Mouse (Mus musculus) adrenal gland, postnatal 25 days (tissue): ENCODE data around the gene Dydc2. TPM values are rescaled to one million over a fixed set of nuclear protein-coding genes. Genes with fewer than 3 reads are reported as not detected.
"Not testable (repeated sequence)": the region's sequence is repeated elsewhere in the genome, so short reads cannot be mapped to it uniquely, and the experiment has no call there.

Experiments used
- DNase-seq: peaks from one replicate; pipeline ENCODE4 v3.0.0; 2021; ENCODE audit warnings: mixed read lengths
- long read RNA-seq: library from polyadenylated mRNA; stranded (forward); transcript quantifications from one replicate; pipeline ENCODE4 v2.0.0, GENCODE M21; 2021
- total RNA-seq: library from RNA; stranded (reverse); gene quantifications from 2 replicates; pipeline ENCODE4 v1.2.3, GENCODE M21; 2021

The Dydc2 gene
- total RNA-seq: 0.94 TPM in 1 of 2 replicates, not detected in the other
- long read RNA-seq, partial matches to known transcripts: 0 of 1 reads
- long read RNA-seq, other reads (novel, unspliced or antisense): 1 of 1 reads

DNA sequence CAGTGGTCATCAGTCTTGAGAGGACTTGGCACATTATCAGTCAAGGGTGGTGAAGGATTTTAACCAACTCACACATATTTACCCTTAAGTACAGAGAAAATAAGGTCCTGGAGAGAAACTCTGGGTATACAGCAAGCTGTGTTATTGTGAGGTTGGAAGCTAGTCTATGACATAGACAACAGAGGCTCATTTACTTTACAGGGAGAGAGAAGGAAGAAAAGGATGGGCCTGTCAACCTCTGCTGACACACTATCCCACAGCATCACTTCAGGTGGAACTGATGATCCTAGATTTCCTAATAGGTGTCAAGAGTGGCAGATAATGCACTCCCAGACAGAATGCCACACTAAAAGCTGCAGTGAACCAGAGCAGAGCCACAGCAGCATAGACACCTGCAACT, at the start of gene Dydc2:
Gene Dydc2, minus strand, starts transcription at position 101 of the 400 bp plus-strand sequence.
- no peak for DNase-seq

- no peak for DNase-seq
These were observed 47.3 kb upstream of the Dydc2 start for GRCm38 (mm10) chr14:41116271-41116670.

GRCm38 (mm10) chr14:41112944-41113343, 43.9 kb upstream of the Dydc2 start:
- no peak for DNase-seq

- DNase-seq: no peak
These were observed 42.1 kb upstream of the Dydc2 start for GRCm38 (mm10) chr14:41111031-41111668.

GRCm38 (mm10) chr14:41104853-41105444, 35.9 kb upstream of the Dydc2 start, which contains the start of gene Mat1a:
Mat1a (plus strand) TSS chr14:41105035.
- no peak for DNase-seq

GRCm38 (mm10) chr14:41102269-41102668, 33.3 kb upstream of the Dydc2 start:
- no peak for DNase-seq

DNA sequence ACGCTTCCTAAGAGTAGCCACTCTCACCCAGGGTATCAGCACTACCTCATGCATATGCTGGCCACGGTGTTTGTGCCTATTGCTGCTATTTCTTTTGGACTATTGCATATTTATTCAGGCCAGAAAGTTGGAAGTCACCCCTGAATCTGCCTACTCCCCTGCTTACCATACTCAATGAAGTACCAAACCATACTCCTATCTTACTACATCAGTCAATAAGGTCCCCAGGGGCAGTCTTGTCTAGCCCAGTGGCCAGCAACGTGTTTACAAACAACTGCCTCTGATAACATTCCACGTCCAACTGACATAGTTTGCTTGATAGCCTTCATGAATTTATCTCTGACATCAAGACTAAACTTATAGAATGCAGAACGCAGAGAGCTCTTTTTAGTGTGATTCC, 32.2 kb upstream of the Dydc2 start:
- no peak for DNase-seq

DNA sequence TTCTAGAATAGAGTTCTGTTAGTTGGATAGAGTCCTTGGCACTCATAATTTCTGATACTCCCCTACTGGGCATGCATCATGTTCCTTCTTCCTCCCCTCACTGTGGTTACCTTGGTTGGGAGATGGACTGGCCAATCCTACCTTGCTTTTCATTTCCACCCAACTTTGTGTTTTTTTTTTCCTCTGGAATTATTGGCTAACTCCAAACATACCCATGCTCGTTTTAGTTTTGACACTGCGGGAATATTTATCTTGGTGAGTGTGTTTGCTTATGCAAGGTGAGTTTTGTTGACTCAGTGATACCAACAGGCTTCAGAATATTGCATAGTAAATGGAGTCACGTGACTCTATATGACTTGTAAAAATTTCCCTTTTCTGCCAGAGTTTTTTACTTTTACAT, 31.7 kb upstream of the Dydc2 start:
- DNase-seq: no peak

DNA sequence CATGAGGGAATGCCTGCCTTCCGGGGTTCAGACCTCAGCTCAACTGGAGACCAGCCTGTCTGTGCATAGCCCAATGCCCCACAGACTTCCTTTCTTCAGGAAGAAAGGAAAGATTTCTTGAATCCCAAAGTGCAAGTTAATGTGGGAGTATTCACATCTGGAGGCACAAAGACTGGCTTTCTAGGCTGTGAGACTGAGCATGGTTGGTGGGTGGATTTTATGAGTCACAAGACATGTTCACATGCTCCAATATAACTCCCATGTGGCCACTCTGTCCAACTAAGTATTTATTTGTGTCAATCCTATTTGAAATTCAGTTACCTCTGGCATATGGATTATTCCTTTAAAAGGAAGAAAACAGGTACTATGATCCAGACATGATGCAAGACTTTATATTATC, 29.7 kb upstream of the Dydc2 start:
- DNase-seq: no peak

- no peak for DNase-seq
These were observed 27.4 kb upstream of the Dydc2 start for GRCm38 (mm10) chr14:41096296-41096860.

DNA sequence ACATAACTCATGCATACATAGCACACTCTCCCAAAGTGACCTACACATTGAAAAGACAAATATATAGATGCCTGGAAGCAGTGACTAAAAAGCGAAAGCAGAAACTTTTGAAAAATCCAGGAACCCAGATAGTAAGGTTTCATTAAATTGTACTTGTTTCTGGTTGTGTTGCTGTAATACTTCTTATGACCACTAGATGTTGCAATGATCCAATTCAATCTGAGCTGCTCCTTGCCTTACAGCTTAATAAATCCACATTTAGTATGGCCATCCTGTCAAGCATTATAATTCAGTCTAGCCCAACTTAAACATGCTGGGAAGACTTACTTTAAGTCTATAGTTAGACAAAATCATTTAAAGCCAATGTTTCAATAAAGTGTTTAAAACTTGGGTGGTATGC, 25.1 kb upstream of the Dydc2 start:
- DNase-seq: no peak

GRCm38 (mm10) chr14:41090777-41091176, 21.8 kb upstream of the Dydc2 start:
- peak; percentile 9 for DNase-seq

GRCm38 (mm10) chr14:41087509-41087908, 18.5 kb upstream of the Dydc2 start:
- peak; percentile 38 for DNase-seq

DNA sequence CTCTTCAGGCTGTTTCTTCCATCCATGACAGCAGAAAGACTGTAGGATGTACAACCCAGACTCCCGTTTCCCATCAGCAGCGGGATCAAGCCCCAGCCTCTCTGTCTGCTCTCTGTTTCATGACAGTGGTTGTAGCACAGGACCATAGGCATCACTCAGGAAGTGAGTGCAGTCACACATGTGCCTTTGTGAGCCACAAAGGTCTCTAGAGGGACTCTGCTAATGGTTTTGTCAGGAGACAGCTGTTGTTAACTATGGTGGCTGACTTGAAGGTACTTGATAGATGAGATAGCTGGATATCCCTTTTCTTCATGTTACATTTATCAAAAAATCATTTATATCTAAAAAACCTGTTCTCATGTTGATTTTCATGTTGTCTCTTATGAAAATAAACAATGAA, 13.4 kb upstream of the Dydc2 start:
- no peak for DNase-seq

DNA sequence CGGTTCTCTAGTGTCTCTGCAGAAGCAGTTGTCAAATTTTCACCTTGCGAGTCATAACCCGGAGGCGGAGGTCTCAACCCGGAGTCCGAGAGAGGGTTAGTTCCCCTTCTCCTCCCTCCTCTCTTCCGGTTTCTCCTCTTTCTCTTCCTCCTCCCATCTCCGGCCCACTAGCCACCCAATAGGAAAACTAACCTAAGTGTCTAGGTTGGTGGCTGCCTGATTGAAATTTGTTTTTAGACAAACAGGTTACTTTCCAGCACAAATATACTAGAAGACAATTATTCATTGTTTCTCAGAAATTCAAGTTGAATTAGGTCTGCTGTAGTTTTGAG, 3.9 kb upstream of the Dydc2 start:
- DNase-seq: no peak

DNA sequence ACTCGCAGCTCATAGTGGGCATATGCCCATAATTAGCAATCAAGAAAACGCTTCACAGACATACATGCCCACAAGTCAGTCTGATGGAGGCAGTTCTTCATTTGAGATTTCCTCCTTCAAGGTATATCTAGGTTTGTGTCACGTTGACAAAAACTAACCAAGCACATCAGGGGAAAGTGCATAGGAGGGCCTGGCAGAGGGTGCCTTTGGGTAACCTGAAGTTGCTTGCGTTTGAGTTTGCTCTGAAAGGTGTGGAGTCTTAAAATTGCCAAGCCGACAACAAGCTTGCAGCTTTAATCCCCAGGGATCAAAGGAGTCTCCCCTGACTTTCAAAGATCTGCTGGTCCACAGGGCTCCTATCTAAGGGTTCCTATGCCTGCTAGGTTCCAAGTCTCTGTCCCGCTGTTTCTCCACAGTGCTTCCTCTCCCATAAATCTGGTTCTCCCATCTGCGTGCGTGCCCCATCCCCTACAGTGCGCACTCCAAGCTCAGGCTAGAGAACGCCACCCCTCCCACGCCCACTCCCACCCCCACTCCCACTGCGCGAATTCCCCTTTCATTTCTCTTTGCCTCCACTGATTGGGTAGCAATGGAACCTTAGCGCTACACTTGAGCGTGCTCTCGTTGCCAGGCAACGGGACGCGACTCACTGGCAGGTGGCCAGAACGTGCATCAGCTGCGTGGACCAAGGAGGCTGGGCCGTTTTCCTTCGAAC, 3.4 kb upstream of the Dydc2 start, which contains the start of gene Dydc1:
Gene Dydc1, plus strand, starts transcription at position 683 of the 715 bp plus-strand sequence.
- peak; percentile 79 for DNase-seq

GRCm38 (mm10) chr14:41070343-41070742, 1.3 kb upstream of the Dydc2 start:
- no peak for DNase-seq

GRCm38 (mm10) chr14:41066416-41066815, 2.6 kb downstream of the Dydc2 start:
- DNase-seq: no peak

DNA sequence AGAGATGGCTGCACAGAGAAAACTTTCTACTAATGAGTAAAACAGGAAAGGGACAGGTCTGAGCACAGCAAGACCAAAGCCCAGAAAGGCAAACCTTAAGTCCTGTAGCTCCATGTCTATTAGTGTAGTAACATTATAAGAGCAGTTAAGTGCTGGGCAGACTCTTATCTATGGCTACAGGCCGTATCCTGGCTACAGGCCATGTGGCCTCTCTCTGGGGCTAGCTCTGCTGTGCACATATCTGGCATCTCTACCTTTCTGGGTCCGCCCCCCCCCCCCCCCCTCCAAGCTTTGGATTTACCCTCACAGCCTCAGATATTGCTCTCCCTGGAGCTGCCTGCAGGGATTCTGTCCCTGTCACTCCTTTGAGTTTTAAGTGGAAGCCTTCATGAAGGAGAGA, 3.8 kb downstream of the Dydc2 start:
- no peak for DNase-seq

DNA sequence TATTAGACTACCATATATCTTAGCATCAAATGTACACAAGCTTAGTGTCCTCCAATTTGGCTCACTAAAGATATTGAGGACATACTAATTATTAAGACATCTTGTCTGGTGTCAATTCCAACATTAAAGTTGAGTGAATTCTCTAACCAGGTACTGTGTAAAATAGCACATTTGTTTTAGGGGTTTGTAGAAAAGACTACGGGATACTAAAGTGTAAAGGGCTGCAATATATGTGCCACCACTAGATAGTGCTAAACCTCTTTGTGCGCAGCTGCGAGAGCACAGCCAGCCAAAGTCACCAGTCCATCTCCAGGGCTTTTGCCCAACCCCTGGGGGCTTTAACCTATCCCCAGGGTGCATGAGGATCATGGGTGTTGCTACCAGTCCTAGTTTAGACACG, 15.8 kb downstream of the Dydc2 start:
- not testable (repeated sequence) for DNase-seq

- peak; percentile 16 for DNase-seq
These were observed 16.5 kb downstream of the Dydc2 start for GRCm38 (mm10) chr14:41052481-41052880.

- no peak for DNase-seq
These were observed 18.5 kb downstream of the Dydc2 start for GRCm38 (mm10) chr14:41050471-41050870.

DNA sequence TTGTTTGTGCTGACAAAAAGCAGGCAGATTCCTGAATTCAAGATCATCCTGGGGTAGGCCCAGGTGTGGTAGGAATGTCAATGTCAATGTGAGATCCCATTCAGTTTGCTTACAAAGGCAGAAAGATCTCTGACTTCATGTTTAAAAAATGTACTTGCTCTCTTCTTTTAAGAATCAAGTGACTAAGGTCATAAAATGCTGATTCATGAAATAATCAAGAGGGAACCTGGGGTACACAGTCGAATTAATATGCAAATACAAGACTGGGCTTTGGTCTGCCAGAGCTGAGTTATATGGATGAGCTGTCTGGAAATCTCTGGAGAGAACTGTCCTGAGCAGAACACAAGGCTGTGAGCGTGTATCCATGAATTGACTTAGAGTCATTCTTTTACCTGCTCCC, 21.6 kb downstream of the Dydc2 start:
- DNase-seq: no peak
